Mouse (Mus musculus) olfactory bulb, adult 2 months (tissue): ENCODE data around the gene Cacna1d.

Experiments
- CTCF ChIP-seq: fragments of 200-500 bp; IDR thresholded peaks from 2 replicates; pipeline ENCODE4 v1.5.1; 2012; ENCODE audit warnings: low read depth, mild to moderate bottlenecking, low read length, moderate library complexity; ENCODE audit not compliant: insufficient read depth
- POLR2A ChIP-seq: fragments of 200-500 bp; IDR thresholded peaks from 2 replicates; pipeline ENCODE4 v1.6.1; 2012; ENCODE audit warnings: mild to moderate bottlenecking, low read depth, low read length, moderate library complexity; ENCODE audit not compliant: insufficient read depth

GRCm38 (mm10) chr14:30015008-30015407, 476.2 kb downstream of the Cacna1d start:
- TF ChIP-seq CTCF = no peak
- no peak for TF ChIP-seq POLR2A
